Mouse (Mus musculus): ENCODE measurements at regions not wholly inside any gene's neighbourhood (a gene's known extent, or its start where the extent isn't known, plus 50 kb on each side); places are given as distances from the start of the nearest gene placed in this dataset.
"Not testable (repeated sequence)": the region's sequence is repeated elsewhere in the genome, so short reads cannot be mapped to it uniquely, and the experiment has no call there.

DNA sequence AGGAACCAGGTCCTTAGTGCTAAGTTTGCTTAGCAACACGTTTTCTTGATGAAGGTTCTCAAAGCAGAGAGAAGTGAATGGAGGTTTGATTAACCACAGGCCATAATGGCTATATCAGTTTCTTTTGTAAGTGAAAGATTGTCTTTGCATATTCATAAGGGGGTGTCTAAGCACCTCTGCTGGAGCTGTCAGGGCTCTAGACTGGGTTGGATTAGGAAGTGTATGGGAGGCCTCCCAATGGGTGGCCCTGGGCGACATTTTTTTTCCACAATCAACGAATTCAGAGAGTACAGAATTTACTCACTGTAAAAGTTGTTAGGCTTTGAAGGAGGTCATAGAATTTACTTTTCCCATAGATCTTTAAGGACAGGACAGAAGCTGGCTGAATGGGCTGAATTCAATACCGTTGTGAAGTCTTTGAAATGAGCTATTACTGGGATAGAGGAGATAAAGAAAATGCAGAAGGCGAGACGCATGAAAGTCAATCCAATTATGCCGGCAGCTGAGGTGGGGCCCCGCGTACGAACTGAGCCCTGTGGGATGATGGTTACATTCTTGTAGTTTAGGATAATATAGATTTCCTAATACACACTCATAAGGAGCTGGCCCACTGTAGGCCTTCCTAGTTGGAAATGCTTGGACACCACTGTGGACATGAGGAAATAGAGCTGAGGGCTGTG is 268.4 kb upstream of the Ubash3b start:
- H3K4me3 ChIP-seq (replicated peaks), result no peak overlapping the region
- no peaks in the 10 kb centered on the region for H3K27me3 ChIP-seq
- H3K9ac ChIP-seq, result no peak overlapping the region
- no peak for ATAC-seq (ENCODE audit: insufficient read depth)
- no peaks in the 10 kb centered on the region for H3K9me3 ChIP-seq (replicated peaks)
- no peaks in the 10 kb centered on the region for H3K4me1 ChIP-seq (replicated peaks)
- no peaks in the 10 kb centered on the region for H3K36me3 ChIP-seq (replicated peaks)
- WGBS (ENCODE audit: insufficient replicate concordance), result 69% methylated on average over 10 of the region's 10 CpGs
- H3K4me2 ChIP-seq, result no peak overlapping the region
- no peak overlapping the region for H3K27ac ChIP-seq (replicated peaks)

GRCm38 (mm10) chr9:41429236-41429635 is 267.7 kb upstream of the Ubash3b start:
- 66% methylated on average over 4 of the region's 4 CpGs for WGBS (ENCODE audit: insufficient replicate concordance)
- ATAC-seq (ENCODE audit: insufficient read depth), result no peak
- H3K4me1 ChIP-seq (replicated peaks), result no peaks in the 10 kb centered on the region

DNA sequence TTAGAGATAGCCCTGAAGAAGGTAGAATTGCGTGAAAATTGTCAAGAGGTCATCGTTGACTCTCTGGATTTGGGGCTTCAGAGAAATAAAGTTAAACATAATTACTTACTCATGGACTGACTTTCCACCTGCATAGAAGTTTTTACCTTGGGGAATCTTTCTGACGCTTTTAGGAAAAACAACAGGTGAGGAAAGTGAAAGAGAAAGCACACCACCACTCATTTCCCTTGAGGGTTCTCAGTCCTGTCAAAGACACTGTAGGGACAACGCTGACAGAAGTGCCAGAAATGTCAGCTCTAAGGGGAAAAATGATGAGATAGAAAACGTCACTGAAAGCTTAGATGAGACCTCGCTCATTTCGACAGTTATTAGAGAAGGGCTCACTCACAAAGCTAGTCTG is 265.2 kb upstream of the Ubash3b start:
- 60% methylated on average over 7 of the region's 7 CpGs for WGBS (ENCODE audit: insufficient replicate concordance)
- Histone ChIP-seq H3K4me3 (replicated peaks) (no peak overlapping the region), H3K27ac (replicated peaks) (no peak overlapping the region), H3K4me2 (no peak overlapping the region), H3K9me3 (replicated peaks) (no peaks in the 10 kb centered on the region), H3K9ac (no peak overlapping the region), H3K4me1 (replicated peaks) (no peaks in the 10 kb centered on the region), H3K36me3 (replicated peaks) (no peaks in the 10 kb centered on the region), H3K27me3 (no peaks in the 10 kb centered on the region)
- no peak for ATAC-seq (ENCODE audit: insufficient read depth)

More at GRCm38 (mm10) chr9:41429236-41429635, 267.7 kb upstream of the Ubash3b start:
- Histone ChIP-seq H3K9ac (no peak overlapping the region), H3K27ac (replicated peaks) (no peak overlapping the region), H3K36me3 (replicated peaks) (no peaks in the 10 kb centered on the region), H3K4me2 (no peak overlapping the region), H3K27me3 (no peaks in the 10 kb centered on the region), H3K4me3 (replicated peaks) (no peak overlapping the region), H3K9me3 (replicated peaks) (no peaks in the 10 kb centered on the region)

DNA sequence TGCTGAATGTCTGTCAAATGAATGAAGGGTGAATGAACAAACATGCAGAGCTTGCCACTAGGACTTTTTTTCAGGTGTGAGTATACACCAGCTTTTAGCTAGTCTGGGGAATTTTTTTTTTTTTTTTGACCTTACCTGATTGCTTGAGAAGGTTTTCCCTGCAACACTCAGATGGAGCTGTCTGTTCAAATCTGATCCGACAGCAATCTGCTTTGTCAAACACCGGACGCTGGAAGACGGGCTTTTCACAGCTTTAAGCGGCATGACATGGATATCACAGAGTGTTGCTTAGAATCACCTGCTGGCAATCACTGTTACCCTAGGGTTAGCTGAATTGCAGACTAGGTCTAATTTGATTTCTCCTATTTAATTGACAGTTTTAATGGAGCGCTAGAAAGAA is 263.7 kb upstream of the Ubash3b start:
- no peak overlapping the region for H3K4me2 ChIP-seq
- H3K9me3 ChIP-seq (replicated peaks), result no peaks in the 10 kb centered on the region
- no peak overlapping the region for H3K4me3 ChIP-seq (replicated peaks)
- ATAC-seq (ENCODE audit: insufficient read depth), result no peak
- H3K4me1 ChIP-seq (replicated peaks), result no peaks in the 10 kb centered on the region
- WGBS (ENCODE audit: insufficient replicate concordance), result 81% methylated on average over 6 of the region's 6 CpGs
- H3K9ac ChIP-seq, result no peak overlapping the region
- H3K27me3 ChIP-seq, result no peaks in the 10 kb centered on the region
- no peaks in the 10 kb centered on the region for H3K36me3 ChIP-seq (replicated peaks)
- no peak overlapping the region for H3K27ac ChIP-seq (replicated peaks)

DNA sequence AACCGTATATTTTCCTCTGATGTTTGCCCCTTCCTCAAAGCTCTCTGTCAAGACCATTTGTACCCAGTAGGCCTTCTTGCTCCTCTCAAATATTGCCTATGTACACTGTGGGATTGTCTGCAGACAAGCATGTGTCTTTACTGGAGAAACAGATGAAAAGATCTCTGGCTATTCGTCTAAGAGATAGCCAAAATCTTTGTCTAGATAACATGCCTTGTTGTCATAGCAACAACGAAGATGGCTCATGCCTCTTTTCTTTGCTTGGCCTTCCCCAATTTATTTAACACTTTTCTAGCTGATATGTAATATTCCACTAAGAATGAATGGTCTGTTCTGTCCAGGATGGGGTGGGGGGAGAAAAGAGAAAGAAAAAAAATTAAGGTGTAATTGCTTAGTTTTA is 252.3 kb upstream of the Ubash3b start:
- no peak for ATAC-seq (ENCODE audit: insufficient read depth)
- Histone ChIP-seq H3K27me3 (no peaks in the 10 kb centered on the region), H3K9me3 (replicated peaks) (no peaks in the 10 kb centered on the region), H3K36me3 (replicated peaks) (no peaks in the 10 kb centered on the region), H3K4me3 (replicated peaks) (no peak overlapping the region), H3K4me2 (no peak overlapping the region), H3K27ac (replicated peaks) (no peak overlapping the region), H3K9ac (no peak overlapping the region), H3K4me1 (replicated peaks) (no peaks in the 10 kb centered on the region)
- WGBS (ENCODE audit: insufficient replicate concordance), result 50% methylated on average over 3 of the region's 3 CpGs

- H3K9ac ChIP-seq; H3K4me3 ChIP-seq (replicated peaks); H3K4me1 ChIP-seq (replicated peaks); H3K27ac ChIP-seq (replicated peaks); H3K36me3 ChIP-seq (replicated peaks); H3K27me3 ChIP-seq; ATAC-seq (ENCODE audit: insufficient read depth); H3K9me3 ChIP-seq (replicated peaks); H3K4me2 ChIP-seq: not testable (repeated sequence)
Observed at GRCm38 (mm10) chr9:41413091-41413490, 251.6 kb upstream of the Ubash3b start.

- Histone ChIP-seq H3K36me3 (replicated peaks) (no peaks in the 10 kb centered on the region), H3K27me3 (no peaks in the 10 kb centered on the region), H3K4me1 (replicated peaks) (no peaks in the 10 kb centered on the region), H3K4me3 (replicated peaks) (no peak overlapping the region), H3K27ac (replicated peaks) (no peak overlapping the region), H3K9me3 (replicated peaks) (no peaks in the 10 kb centered on the region), H3K9ac (no peak overlapping the region), H3K4me2 (no peak overlapping the region)
- 31% methylated on average over 5 of the region's 5 CpGs for WGBS (ENCODE audit: insufficient replicate concordance)
- ATAC-seq (ENCODE audit: insufficient read depth), result no peak
Observed at GRCm38 (mm10) chr9:41412174-41412757, 250.8 kb upstream of the Ubash3b start.

- no peak overlapping the region for H3K9ac ChIP-seq
- no peak overlapping the region for H3K4me2 ChIP-seq
- H3K9me3 ChIP-seq (replicated peaks), result no peaks in the 10 kb centered on the region
- no peak overlapping the region for H3K4me3 ChIP-seq (replicated peaks)
- ATAC-seq (ENCODE audit: insufficient read depth), result no peak
- H3K36me3 ChIP-seq (replicated peaks), result no peaks in the 10 kb centered on the region
- H3K27ac ChIP-seq (replicated peaks), result no peak overlapping the region
- 20% methylated on average over 2 of the region's 2 CpGs for WGBS (ENCODE audit: insufficient replicate concordance)
- H3K27me3 ChIP-seq, result no peaks in the 10 kb centered on the region
- H3K4me1 ChIP-seq (replicated peaks), result no peaks in the 10 kb centered on the region
Observed at GRCm38 (mm10) chr9:41408301-41408700, 246.8 kb upstream of the Ubash3b start.

DNA sequence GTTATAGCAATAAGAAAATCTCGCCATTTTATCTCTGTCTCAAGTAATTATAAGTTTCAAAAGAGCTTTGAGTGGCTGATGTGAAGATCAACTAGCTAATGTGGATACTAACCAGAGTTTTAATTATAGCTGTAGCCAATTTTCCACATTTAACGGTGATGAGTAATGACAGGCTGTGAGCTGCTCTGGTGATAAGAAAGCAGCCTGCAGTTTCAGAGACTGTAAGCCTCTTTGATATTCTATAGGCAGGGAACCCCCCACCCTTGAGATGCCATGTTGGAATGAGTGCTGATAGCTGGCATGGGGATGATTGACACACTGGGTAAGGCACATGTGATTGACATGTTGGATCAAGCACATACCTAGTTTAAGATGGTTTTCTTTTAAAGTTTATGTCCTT is 245.6 kb upstream of the Ubash3b start:
- no peak overlapping the region for H3K9ac ChIP-seq
- no peaks in the 10 kb centered on the region for H3K36me3 ChIP-seq (replicated peaks)
- no peak overlapping the region for H3K4me2 ChIP-seq
- H3K4me1 ChIP-seq (replicated peaks), result no peaks in the 10 kb centered on the region
- H3K9me3 ChIP-seq (replicated peaks), result no peaks in the 10 kb centered on the region
- no peaks in the 10 kb centered on the region for H3K27me3 ChIP-seq
- H3K27ac ChIP-seq (replicated peaks), result no peak overlapping the region
- H3K4me3 ChIP-seq (replicated peaks), result no peak overlapping the region
- no peak for ATAC-seq (ENCODE audit: insufficient read depth)
- WGBS (ENCODE audit: insufficient replicate concordance), result 47% methylated on average over 2 of the region's 2 CpGs

- no peak overlapping the region for H3K4me3 ChIP-seq (replicated peaks)
- H3K4me1 ChIP-seq (replicated peaks), result no peaks in the 10 kb centered on the region
- ATAC-seq (ENCODE audit: insufficient read depth), result no peak
- 51% methylated on average over 3 of the region's 3 CpGs for WGBS (ENCODE audit: insufficient replicate concordance)
- H3K9me3 ChIP-seq (replicated peaks), result no peaks in the 10 kb centered on the region
- H3K36me3 ChIP-seq (replicated peaks), result no peaks in the 10 kb centered on the region
- no peak overlapping the region for H3K9ac ChIP-seq
- H3K27me3 ChIP-seq, result no peaks in the 10 kb centered on the region
- no peak overlapping the region for H3K27ac ChIP-seq (replicated peaks)
- no peak overlapping the region for H3K4me2 ChIP-seq
Observed at GRCm38 (mm10) chr9:41402942-41403341, 241.4 kb upstream of the Ubash3b start.

- H3K36me3 ChIP-seq (replicated peaks), result no peaks in the 10 kb centered on the region
- H3K27me3 ChIP-seq, result no peaks in the 10 kb centered on the region
- H3K4me2 ChIP-seq, result no peak overlapping the region
- ATAC-seq (ENCODE audit: insufficient read depth), result no peak
- WGBS (ENCODE audit: insufficient replicate concordance), result 64% methylated on average over 6 of the region's 6 CpGs
- no peaks in the 10 kb centered on the region for H3K4me1 ChIP-seq (replicated peaks)
- no peaks in the 10 kb centered on the region for H3K9me3 ChIP-seq (replicated peaks)
- H3K9ac ChIP-seq, result no peak overlapping the region
- H3K4me3 ChIP-seq (replicated peaks), result no peak overlapping the region
- H3K27ac ChIP-seq (replicated peaks), result no peak overlapping the region
Observed at GRCm38 (mm10) chr9:41400950-41401349, 239.5 kb upstream of the Ubash3b start.

GRCm38 (mm10) chr9:41395471-41395870 is 234.0 kb upstream of the Ubash3b start:
- no peak overlapping the region for H3K27ac ChIP-seq (replicated peaks)
- H3K27me3 ChIP-seq, result no peaks in the 10 kb centered on the region
- 42% methylated on average over 4 of the region's 4 CpGs for WGBS (ENCODE audit: insufficient replicate concordance)
- H3K9ac ChIP-seq, result no peak overlapping the region
- ATAC-seq (ENCODE audit: insufficient read depth), result no peak
- no peaks in the 10 kb centered on the region for H3K36me3 ChIP-seq (replicated peaks)
- no peak overlapping the region for H3K4me3 ChIP-seq (replicated peaks)
- H3K4me1 ChIP-seq (replicated peaks), result no peaks in the 10 kb centered on the region
- H3K9me3 ChIP-seq (replicated peaks), result no peaks in the 10 kb centered on the region
- no peak overlapping the region for H3K4me2 ChIP-seq
